Mouse (Mus musculus) thymus, adult 2 months (tissue): ENCODE results near the gene Pld4.

Source experiments
- CTCF ChIP-seq: fragments of 200-500 bp; IDR thresholded peaks from 2 replicates; pipeline ENCODE4 v1.5.1; 2012; ENCODE audit warnings: mild to moderate bottlenecking, control low read depth, low read length, moderate library complexity, borderline replicate concordance; ENCODE audit not compliant: control insufficient read depth, poor library complexity, insufficient read depth; ENCODE audit errors: extremely low read depth
- POLR2A ChIP-seq: fragments of 200-500 bp; IDR thresholded peaks from 2 replicates; pipeline ENCODE4 v1.6.1; 2012; ENCODE audit warnings: mild to moderate bottlenecking, low read length, control low read depth, moderate library complexity; ENCODE audit not compliant: control insufficient read depth, poor library complexity, insufficient read depth; ENCODE audit errors: extremely low read depth

GRCm38 (mm10) chr12:112773366-112773765 lies 12.9 kb downstream of the Pld4 start:
- TF ChIP-seq CTCF (no peak), POLR2A (no peak)
